Mouse (Mus musculus): ENCODE results near the gene Cdk6. TPM values are rescaled to one million over a fixed set of nuclear protein-coding genes. Genes with fewer than 3 reads are reported as not detected.
"Not testable (repeated sequence)": the region's sequence is repeated elsewhere in the genome, so short reads cannot be mapped to it uniquely, and the experiment has no call there.

Gene Cdk6
- 1 to 10 TPM; 3.5 to 9.3 (median 5.5) TPM for total RNA-seq (2022)

DNA sequence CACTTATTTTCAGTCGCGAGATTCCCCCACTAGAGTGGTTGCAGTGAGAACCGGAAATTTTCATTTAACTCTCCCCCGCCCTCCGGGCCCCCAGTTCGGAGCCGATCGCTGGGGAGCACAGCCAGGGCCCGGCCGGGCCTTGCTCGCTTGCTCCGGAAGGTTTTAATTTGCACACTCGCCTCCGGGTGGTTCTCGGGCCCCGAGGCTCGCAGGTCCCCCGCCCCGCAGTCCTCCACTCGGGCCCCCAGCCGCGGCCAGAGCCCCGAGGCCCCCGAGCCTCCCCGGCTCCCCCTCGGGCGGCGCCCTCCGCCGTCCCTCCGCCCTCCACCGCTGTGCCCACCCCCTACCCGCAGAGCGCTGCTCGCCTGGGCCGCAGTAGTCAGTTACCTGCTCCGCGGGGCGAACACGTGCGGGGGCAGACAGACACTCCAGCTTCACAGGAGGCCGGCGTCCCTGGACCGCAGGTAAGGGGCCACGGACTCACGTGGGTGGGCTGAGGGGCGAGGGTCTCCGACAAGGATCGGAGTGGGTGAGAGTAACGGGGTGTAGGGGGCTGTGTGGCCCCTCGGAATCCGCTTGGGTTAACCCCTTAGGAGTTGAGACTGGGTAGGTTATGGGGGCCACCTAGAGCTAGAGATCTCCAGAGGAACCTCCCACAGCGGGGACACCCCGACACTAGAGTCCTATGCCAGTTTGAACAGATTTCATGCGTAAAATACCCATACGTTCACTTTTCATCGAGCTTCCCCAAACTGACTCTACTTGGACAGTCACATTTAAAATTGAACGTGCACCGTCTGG lies at the start of gene Cdk6:
Gene Cdk6 (plus strand): TSS at position 375 of the 801 bp plus-strand sequence.
- peak in 1 of 2 experiments; percentile 8 for DNase-seq (ENCODE audit: low spot score in 2 of 2)

GRCm38 (mm10) chr5:3293666-3294065 lies 47.6 kb upstream of the Cdk6 start:
- DNase-seq (ENCODE audit: low spot score in 2 of 2), result no peak

DNA sequence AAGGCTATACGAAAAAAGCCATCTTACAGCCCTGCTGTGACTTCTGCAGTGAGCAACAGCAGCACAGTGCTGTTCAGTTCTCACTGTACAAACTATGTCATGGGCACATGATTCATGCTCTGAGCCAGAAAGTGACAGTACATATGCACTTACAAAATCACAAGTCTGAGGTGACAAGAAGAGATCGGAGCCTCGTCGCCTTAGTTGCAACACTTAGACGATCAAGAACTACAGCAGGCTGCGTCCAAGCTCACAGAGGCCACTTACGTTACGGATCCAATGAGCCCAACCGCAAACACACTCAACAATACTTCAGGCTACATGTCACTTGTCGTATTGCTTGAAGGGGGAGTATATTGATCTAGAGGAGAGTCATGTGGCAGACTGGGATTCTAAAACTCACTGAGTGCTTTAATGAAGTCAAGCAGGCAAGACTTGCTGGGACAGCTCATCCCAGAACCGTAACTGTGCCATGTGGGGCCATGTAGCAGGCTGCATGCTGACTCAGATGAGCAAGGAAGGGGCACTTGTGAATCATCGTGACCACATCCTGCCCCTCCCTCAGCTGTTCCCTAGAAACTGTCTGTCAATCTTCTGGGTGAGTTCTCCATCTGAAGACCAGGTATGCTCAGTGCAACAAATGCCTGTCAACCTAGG lies 40.4 kb upstream of the Cdk6 start:
- DNase-seq (ENCODE audit: low spot score in 2 of 2), result no peak

- DNase-seq (ENCODE audit: low spot score in 2 of 2), result no peak
These were observed 39.8 kb upstream of the Cdk6 start for GRCm38 (mm10) chr5:3301535-3301934.

- DNase-seq (ENCODE audit: low spot score in 2 of 2), result no peak
These were observed 37.4 kb upstream of the Cdk6 start for GRCm38 (mm10) chr5:3303876-3304275.

- no peak for DNase-seq (ENCODE audit: low spot score in 2 of 2)
These were observed 35.1 kb upstream of the Cdk6 start for GRCm38 (mm10) chr5:3306146-3306545.

DNA sequence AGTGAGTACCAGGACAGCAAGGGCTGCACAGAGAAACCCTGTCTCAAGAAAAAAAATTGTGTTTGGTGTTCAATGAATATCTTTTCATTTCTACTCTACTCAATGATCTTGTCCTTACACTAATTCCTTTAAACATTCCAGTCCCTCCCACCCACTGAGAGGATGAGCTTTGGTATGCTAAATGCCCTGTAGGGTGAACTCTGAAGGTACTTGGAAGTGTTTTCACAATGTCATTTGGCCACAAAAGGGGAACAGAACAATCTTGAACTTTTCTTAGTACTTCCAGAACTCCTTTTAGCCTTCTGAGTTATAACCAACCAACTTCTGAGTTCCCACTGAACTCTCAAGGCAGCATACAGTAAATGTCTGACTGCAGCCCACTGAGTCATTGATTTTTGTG lies 32.2 kb upstream of the Cdk6 start:
- DNase-seq (ENCODE audit: low spot score in 2 of 2), result no peak

GRCm38 (mm10) chr5:3309587-3309986 lies 31.7 kb upstream of the Cdk6 start:
- no peak for DNase-seq (ENCODE audit: low spot score in 2 of 2)

- not testable (repeated sequence) for DNase-seq (ENCODE audit: low spot score in 2 of 2)
These were observed 30.1 kb upstream of the Cdk6 start for GRCm38 (mm10) chr5:3311156-3311555.

DNA sequence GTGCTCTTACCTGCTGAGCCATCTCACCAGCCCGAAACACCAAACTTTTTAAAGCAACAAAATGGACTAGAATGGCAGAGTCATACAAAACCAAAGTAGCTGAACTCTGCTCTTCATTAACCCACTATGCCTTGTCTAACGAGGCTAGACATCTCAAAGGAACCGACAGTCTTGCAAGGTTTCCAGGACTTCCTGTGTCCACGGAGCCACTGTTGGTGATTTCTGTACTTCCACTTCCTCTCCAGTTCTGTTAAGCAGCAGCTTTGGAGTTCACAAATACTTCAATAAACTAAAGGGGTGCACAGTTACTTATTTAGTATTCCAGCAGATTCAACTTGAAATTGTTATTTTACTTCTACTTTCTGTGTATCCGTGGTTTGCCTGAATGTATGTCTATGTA lies 23.6 kb upstream of the Cdk6 start:
- DNase-seq (ENCODE audit: low spot score in 2 of 2), result not testable (repeated sequence)

GRCm38 (mm10) chr5:3320225-3320624 lies 21.1 kb upstream of the Cdk6 start:
- DNase-seq (ENCODE audit: low spot score in 2 of 2), result no peak

DNA sequence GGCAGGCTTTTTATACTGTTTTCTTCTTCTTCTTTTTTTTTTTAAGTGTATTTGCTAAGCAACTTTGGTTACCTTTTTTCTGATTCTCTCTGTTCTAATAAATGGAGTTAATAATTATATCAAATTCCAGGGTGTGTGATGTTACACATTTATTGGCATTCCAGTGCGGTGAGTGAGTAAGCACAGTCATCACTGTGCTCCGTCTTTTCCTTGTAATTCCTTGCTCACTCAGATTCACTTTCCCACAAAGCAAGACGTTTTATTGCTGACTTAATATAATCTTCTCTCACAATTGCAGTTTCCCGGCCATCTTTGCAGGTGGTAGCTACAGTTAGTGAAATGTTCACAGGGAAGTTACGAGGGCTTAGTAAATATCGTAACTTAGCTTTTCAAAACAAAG lies 19.2 kb upstream of the Cdk6 start:
- DNase-seq (ENCODE audit: low spot score in 2 of 2), result no peak

DNA sequence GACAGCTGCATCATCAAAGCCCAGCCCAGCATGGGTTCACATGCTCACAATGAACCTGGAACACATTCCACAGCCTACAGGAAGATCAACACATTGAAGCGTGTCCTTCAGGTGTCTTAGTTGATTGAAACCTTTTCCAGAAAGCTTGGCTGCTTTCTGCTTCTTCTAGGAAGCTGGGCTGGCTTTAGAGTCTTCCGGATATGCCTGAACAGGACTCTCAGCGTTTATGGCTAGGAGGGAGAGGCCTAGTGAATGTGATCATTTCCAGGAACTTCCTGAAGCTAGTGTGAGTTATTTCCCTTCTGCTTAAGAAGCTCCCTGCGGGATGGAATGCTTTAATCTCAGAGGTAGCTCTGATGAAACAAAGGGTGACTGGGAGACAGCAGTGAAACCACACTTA lies 17.2 kb upstream of the Cdk6 start:
- DNase-seq (ENCODE audit: low spot score in 2 of 2), result no peak

DNA sequence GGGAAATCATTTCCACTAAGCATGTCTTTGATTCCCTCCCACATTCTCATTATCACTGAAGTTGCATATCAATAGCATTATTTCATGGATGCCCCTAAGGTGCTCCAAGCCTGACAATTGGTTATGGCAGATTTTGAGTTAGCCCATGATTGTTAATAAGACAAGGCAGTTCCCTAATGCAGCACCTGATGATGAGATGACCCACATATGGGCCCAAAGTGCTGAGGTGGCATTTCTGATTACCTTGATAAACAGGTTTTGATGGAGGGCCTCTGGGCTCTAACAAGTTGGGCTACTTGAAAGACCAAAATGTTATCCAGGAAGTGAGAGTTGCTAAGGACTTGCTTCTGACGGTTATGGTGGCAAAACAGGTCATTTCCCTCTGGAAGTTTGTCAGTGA lies 11.9 kb upstream of the Cdk6 start:
- no peak for DNase-seq (ENCODE audit: low spot score in 2 of 2)

GRCm38 (mm10) chr5:3330932-3331331 lies 10.4 kb upstream of the Cdk6 start:
- DNase-seq (ENCODE audit: low spot score in 2 of 2), result no peak

DNA sequence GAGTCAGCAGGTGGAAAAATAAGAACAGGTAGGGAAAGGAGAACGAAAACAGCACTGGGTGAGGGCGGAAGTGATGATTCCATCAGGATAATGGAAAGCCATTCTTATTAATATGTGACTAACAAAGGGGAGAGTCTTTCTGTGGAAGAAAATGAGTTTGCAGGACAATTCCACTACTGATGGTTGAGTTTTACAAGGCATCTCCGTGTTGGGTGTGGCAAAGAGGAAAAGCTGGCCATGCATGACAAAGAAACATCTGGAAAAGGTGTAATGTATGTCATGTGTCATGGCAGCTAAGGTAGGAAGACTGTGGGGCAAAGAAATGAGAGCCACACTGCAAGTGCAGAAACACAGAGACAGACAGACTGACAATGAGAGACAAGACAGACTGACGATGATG lies 8.3 kb upstream of the Cdk6 start:
- not testable (repeated sequence) for DNase-seq (ENCODE audit: low spot score in 2 of 2)

GRCm38 (mm10) chr5:3340340-3341058 lies 786 bp upstream of the Cdk6 start:
- not testable (repeated sequence) for DNase-seq (ENCODE audit: low spot score in 2 of 2)

DNA sequence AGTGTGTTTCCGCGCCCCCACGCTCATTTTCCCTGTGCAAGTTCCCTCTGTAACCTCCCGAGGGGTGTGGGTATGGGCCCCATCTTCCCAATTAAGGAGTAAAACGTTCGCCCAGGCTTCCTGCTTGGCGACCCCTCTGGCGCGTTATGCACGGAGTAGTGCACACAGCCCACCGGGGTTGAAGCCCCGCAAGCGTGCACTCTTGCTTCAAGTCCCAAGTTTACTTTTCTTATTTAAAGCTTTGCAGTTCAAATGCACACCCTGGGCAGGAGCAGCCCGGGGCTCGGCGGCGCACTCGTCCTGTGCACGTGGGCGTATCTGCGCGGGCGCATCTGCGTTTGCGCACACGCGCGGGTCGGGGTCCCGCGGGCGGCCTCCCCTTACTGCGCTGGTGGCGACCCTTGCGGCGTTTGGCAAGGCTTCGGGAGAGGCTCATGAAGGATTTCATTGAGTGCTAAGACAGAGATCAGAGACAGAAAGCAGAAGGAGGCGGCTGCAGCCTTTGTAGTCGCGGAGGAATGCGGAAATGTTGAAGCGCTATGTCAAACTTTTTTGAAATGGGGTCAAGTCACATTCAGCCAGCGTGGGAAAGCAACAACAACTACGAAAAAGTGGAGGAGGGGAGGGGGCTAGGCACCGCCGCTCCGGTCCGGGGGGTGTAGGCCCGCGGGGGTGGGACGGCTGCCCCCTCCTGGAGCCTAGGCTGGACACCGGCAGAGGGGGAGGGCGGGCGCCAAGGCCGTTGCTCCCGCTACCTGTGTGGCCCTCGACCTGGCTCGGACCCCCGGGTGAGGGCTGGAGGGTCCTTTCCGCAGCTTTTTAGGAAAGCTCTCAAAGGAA lies 866 bp downstream of the Cdk6 start:
- no peak for DNase-seq (ENCODE audit: low spot score in 2 of 2)

GRCm38 (mm10) chr5:3342771-3343565 lies 1.7 kb downstream of the Cdk6 start:
- no peak for DNase-seq (ENCODE audit: low spot score in 2 of 2)

- peak; percentile 5 to 22 for DNase-seq (ENCODE audit: low spot score in 2 of 2)
These were observed 2.3 kb downstream of the Cdk6 start for GRCm38 (mm10) chr5:3343566-3344080.

Data from layer of hippocampus, adult 8-10 months (tissue).